Mouse (Mus musculus) forebrain, embryonic 11.5 days (tissue): ENCODE results near the gene Ccser1. TPM values are rescaled to one million over a fixed set of nuclear protein-coding genes. Genes with fewer than 3 reads are reported as not detected.
A peak's percentile ranks its signal among the peaks of the same experiment; 100 is the strongest.

ENCODE experiments used
- ATAC-seq: fragments of 200-750 bp; cut with Nextera tagmentation; replicated peaks from 2 replicates; pipeline ENCODE4 v1.8.0; 2017; ENCODE audit warnings: moderate TSS enrichment; ENCODE audit not compliant: low FRiP score
- DNase-seq: peaks from one replicate; pipeline ENCODE4 v3.0.0-alpha.2; 2017; ENCODE audit warnings: low spot score
- H3K27ac ChIP-seq: fragments of 300-500 bp; sonication (generic); 2 replicates; pipeline ENCODE4 v1.5.1; 2014; ENCODE audit warnings: low read depth, low read length
- H3K27me3 ChIP-seq: fragments of 300-500 bp; sonication (generic); 2 replicates; pipeline ENCODE4 v1.6.1; 2014; ENCODE audit warnings: mild to moderate bottlenecking, low read length, mixed read lengths; ENCODE audit not compliant: control insufficient read depth, insufficient read depth
- H3K36me3 ChIP-seq: fragments of 300-500 bp; sonication (generic); 2 replicates; pipeline ENCODE4 v1.6.1; 2014; ENCODE audit warnings: mild to moderate bottlenecking, low read length, moderate library complexity, mixed read lengths; ENCODE audit not compliant: control insufficient read depth, insufficient read depth
- H3K4me1 ChIP-seq: fragments of 300-500 bp; sonication (generic); replicated peaks from 2 replicates; pipeline ENCODE4 v1.6.1; 2014; ENCODE audit warnings: low read length, mixed read lengths; ENCODE audit not compliant: control insufficient read depth, insufficient read depth
- H3K4me2 ChIP-seq: fragments of 300-500 bp; sonication (generic); 2 replicates; pipeline ENCODE4 v1.6.1; 2014; ENCODE audit warnings: low read depth, mild to moderate bottlenecking, low read length, moderate library complexity, mixed read lengths; ENCODE audit not compliant: severe bottlenecking
- H3K4me3 ChIP-seq: fragments of 300-500 bp; sonication (generic); 2 replicates; pipeline ENCODE4 v1.5.1; 2014; ENCODE audit warnings: low read depth, low read length
- H3K9ac ChIP-seq: fragments of 300-500 bp; sonication (generic); 2 replicates; pipeline ENCODE4 v1.6.1; 2014; ENCODE audit warnings: low read length
- H3K9me3 ChIP-seq: fragments of 300-500 bp; sonication (generic); 2 replicates; pipeline ENCODE4 v1.6.1; 2016; ENCODE audit warnings: low read length, mixed read lengths; ENCODE audit not compliant: control insufficient read depth
- WGBS: fragments of 180-500 bp; shearing (Covaris S2); extraction: QIAGEN DNeasy Blood & Tissue Kit; methylation state at CpG from one replicate; pipeline ENCODE4 v1.1.7; 2014; 5-methylcytosine and 5-hydroxymethylcytosine counted together
- polyA plus RNA-seq: library from polyadenylated mRNA; unstranded; fragments of >200 nt; fragmentation: Nextera tagmentation; extraction: Ambion mirVana; gene quantifications from 2 replicates; pipeline ENCODE4 v1.2.1, GENCODE M21; 2014

The Ccser1 gene
- polyA plus RNA-seq, 1 experiment from 2014 or later = 15.3 TPM

DNA sequence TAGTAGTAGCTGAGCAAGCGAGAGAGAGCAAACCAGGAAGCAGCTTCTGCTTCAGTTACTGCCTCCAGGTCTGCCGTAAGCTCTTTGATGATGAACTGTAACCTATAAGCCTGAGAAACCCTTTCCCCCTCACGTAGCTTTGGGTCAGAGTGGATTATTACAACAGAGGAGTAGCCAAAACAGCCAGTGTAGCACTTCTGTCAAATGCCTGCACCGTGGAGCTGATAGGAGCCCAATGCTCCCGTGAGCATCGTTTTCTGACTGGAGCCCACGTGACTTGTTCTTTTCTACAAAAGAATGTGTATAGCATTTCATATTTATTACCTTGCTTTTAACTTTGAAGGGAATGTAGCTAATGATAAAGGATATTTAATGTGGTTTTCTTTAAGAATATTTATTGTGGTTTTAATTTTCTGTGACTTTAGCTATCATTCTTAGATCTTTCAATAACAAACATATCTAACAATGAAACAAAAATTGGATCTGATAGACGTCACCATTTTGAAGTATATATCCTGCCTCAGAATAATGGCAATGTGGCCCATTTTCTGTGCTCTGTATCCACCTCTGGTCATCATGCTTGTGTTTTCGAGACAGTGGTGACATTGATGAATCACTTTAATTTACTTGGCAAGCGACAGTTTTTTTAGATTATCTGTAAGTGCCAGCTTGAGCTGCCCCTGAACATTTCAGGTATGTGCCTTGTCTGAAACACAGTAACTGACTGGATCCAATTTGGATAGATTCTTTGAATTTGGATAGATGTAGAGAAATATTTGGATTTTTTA, 78.9 kb downstream of the Ccser1 start:
- H3K9ac ChIP-seq = no peak overlapping the region
- H3K9me3 ChIP-seq = no peaks in the 10 kb centered on the region
- H3K27me3 ChIP-seq = no peaks in the 10 kb centered on the region
- 85% methylated on average over 10 of the region's 10 CpGs for WGBS
- no peaks in the 10 kb centered on the region for H3K36me3 ChIP-seq
- peaks cover 3% of the 10 kb centered on the region; the same call in 1 of the 2 replicates for H3K4me1 ChIP-seq
- H3K4me2 ChIP-seq = no peak overlapping the region
- H3K4me3 ChIP-seq = no peak overlapping the region
- DNase-seq (no peak), ATAC-seq (no peak)
- H3K27ac ChIP-seq = no peak overlapping the region

DNA sequence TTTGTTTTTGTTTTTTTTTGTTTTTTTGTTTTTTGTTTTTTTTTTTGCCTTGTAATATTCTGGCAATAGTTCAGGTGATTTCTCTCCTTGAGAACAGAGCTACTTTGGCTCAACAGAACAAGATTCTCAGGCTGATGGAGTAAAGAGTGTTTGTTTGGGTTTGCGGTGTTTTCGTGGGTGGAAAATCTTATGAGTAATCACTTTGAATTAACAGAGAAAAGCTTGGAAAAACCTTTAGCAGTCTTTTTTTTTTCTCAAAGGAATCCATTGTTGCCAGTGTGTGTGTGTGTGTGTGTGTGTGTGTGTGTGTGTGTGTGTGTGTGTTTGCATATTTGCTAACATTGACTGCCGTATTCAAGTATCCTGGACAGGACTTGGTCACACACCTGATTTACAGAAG, 81.3 kb downstream of the Ccser1 start:
- Histone ChIP-seq H3K9ac (no peak overlapping the region), H3K4me1 (peaks cover 3% of the 10 kb centered on the region; the same call in 1 of the 2 replicates), H3K4me2 (no peak overlapping the region), H3K27me3 (no peaks in the 10 kb centered on the region), H3K4me3 (no peak overlapping the region), H3K9me3 (no peaks in the 10 kb centered on the region), H3K36me3 (no peaks in the 10 kb centered on the region), H3K27ac (no peak overlapping the region)
- 84% methylated on average over 3 of the region's 3 CpGs for WGBS
- no peak for DNase-seq
- ATAC-seq = no peak

- no peak overlapping the region for H3K4me2 ChIP-seq
- no peak for DNase-seq
- peaks cover 3% of the 10 kb centered on the region; the same call in 1 of the 2 replicates for H3K4me1 ChIP-seq
- H3K4me3 ChIP-seq = no peak overlapping the region
- no peaks in the 10 kb centered on the region for H3K36me3 ChIP-seq
- no peaks in the 10 kb centered on the region for H3K27me3 ChIP-seq
- H3K9ac ChIP-seq = no peak overlapping the region
- ATAC-seq = peak; percentile 26; the same call in 1 of the 2 replicates
- 70% methylated on average over 1 of the region's 1 CpGs for WGBS
- no peaks in the 10 kb centered on the region for H3K9me3 ChIP-seq
- H3K27ac ChIP-seq = no peak overlapping the region
Observed at GRCm38 (mm10) chr6:61262448-61262847, 82.3 kb downstream of the Ccser1 start.

DNA sequence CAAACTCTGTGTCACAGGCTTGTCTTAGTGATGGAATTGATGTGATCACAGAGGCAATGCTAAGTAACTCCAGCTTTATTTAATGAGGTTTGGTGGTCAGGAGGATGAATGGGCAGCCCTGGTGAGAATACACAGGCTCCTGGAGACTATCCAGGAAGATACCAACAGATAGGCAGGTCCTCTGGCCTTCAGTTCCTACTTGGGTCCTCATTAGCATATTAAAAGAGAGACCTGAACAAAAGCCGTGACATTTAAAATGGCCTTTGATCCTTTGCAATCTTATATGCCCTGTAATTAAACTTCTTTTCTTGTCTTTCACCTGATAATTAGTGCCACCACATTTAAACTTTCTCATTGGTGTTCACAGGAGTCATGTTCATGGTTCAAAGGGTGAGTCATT, 83.2 kb downstream of the Ccser1 start:
- ATAC-seq (peak; percentile 49), DNase-seq (no peak)
- 20% methylated on average over 1 of the region's 1 CpGs for WGBS
- no peak overlapping the region for H3K4me2 ChIP-seq
- H3K27ac ChIP-seq = no peak overlapping the region
- H3K36me3 ChIP-seq = no peaks in the 10 kb centered on the region
- no peak overlapping the region for H3K9ac ChIP-seq
- peaks cover 3% of the 10 kb centered on the region; the same call in 1 of the 2 replicates for H3K4me1 ChIP-seq
- no peaks in the 10 kb centered on the region for H3K27me3 ChIP-seq
- no peaks in the 10 kb centered on the region for H3K9me3 ChIP-seq
- H3K4me3 ChIP-seq = no peak overlapping the region

GRCm38 (mm10) chr6:61271033-61271432, 90.9 kb downstream of the Ccser1 start:
- ATAC-seq (0 out of 2 replicates have a peak, but pooled peaks have one; percentile 15), DNase-seq (no peak)
- no peak overlapping the region for H3K4me2 ChIP-seq
- H3K36me3 ChIP-seq = no peaks in the 10 kb centered on the region
- H3K27me3 ChIP-seq = no peaks in the 10 kb centered on the region
- WGBS = 63% methylated on average over 1 of the region's 2 CpGs
- no peaks in the 10 kb centered on the region for H3K4me1 ChIP-seq
- H3K4me3 ChIP-seq = no peak overlapping the region
- no peak overlapping the region for H3K27ac ChIP-seq
- no peaks in the 10 kb centered on the region for H3K9me3 ChIP-seq
- no peak overlapping the region for H3K9ac ChIP-seq

GRCm38 (mm10) chr6:61273430-61273829, 93.3 kb downstream of the Ccser1 start:
- Histone ChIP-seq H3K9me3 (no peaks in the 10 kb centered on the region), H3K4me1 (no peaks in the 10 kb centered on the region), H3K36me3 (no peaks in the 10 kb centered on the region), H3K4me2 (no peak overlapping the region), H3K4me3 (no peak overlapping the region), H3K27me3 (no peaks in the 10 kb centered on the region), H3K9ac (no peak overlapping the region), H3K27ac (no peak overlapping the region)
- ATAC-seq (no peak), DNase-seq (no peak)
- WGBS = 73% methylated on average over 3 of the region's 3 CpGs

GRCm38 (mm10) chr6:61279506-61279905, 99.4 kb downstream of the Ccser1 start:
- Histone ChIP-seq H3K4me2 (no peak overlapping the region), H3K9ac (no peak overlapping the region), H3K4me3 (no peak overlapping the region), H3K36me3 (no peaks in the 10 kb centered on the region), H3K27ac (no peak overlapping the region), H3K9me3 (no peaks in the 10 kb centered on the region), H3K4me1 (no peaks in the 10 kb centered on the region), H3K27me3 (no peaks in the 10 kb centered on the region)
- no peak for ATAC-seq
- no peak for DNase-seq
- WGBS = 90% methylated on average over 7 of the region's 7 CpGs

- no peaks in the 10 kb centered on the region for H3K27me3 ChIP-seq
- 71% methylated on average over 3 of the region's 3 CpGs for WGBS
- H3K4me3 ChIP-seq = no peak overlapping the region
- ATAC-seq = no peak
- no peaks in the 10 kb centered on the region for H3K9me3 ChIP-seq
- H3K9ac ChIP-seq = no peak overlapping the region
- no peak for DNase-seq
- no peak overlapping the region for H3K27ac ChIP-seq
- no peaks in the 10 kb centered on the region for H3K36me3 ChIP-seq
- no peak overlapping the region for H3K4me2 ChIP-seq
- H3K4me1 ChIP-seq = no peaks in the 10 kb centered on the region
Observed at GRCm38 (mm10) chr6:61292927-61293326, 112.8 kb downstream of the Ccser1 start.

DNA sequence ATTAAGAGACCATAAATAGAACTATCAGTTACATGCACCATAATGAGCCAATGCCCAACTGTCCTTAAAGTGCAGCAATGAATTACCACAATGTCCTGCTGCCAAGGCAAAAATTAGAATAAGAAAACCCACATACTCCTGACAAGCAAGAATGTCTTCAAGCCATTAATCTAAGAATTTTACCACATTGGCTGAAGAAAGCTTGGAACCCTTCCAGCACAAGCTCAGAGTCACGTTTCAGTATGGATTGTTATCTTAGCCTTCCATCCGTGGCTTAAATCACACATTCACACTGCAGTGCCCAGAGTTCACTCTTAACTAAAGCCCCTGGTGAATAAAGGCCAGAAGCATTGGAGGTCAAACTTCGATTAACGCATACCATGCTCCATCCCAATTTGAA, 115.4 kb downstream of the Ccser1 start:
- Histone ChIP-seq H3K9me3 (no peaks in the 10 kb centered on the region), H3K4me3 (no peak overlapping the region), H3K27me3 (no peaks in the 10 kb centered on the region), H3K4me1 (no peaks in the 10 kb centered on the region), H3K4me2 (no peak overlapping the region), H3K9ac (no peak overlapping the region), H3K36me3 (no peaks in the 10 kb centered on the region), H3K27ac (no peak overlapping the region)
- 56% methylated on average over 4 of the region's 4 CpGs for WGBS
- DNase-seq = no peak
- ATAC-seq = no peak
